Mouse (Mus musculus) erythroblast, embryonic 14.5 days (primary cell): Measurements from ENCODE around the gene Fmnl1.

Source experiments
- GATA1 ChIP-seq: IDR thresholded peaks from 2 replicates; pipeline ENCODE4 v1.6.1; 2012; ENCODE audit warnings: low read length, inconsistent platforms, mixed read lengths
- TAL1 ChIP-seq: IDR thresholded peaks from 3 replicates; pipeline ENCODE4 v1.6.1; 2012; ENCODE audit warnings: low read length, inconsistent platforms, mixed read lengths

DNA sequence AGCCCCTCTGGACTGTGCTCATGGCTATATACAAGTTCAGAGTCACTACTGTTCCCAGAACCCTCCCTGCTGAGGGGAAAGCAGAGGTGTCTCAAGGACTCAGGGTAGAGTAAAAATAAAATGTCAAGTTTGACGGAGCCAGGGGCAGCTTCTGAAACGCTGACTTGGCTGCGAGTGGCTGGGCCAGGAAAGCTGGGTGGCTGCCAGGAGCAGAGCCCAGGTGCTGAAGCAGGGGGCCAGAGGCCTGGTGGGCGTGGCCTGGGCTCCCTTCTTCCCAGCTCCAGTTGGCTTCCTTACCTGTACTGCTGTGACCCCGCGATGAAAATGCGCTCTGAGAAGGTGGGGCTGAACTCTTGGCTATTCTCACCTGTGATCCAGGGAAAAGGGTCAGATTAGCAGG lies 69.8 kb downstream of the Fmnl1 start:
- TF ChIP-seq GATA1 (no peak), TAL1 (no peak)
